Mouse (Mus musculus): ENCODE measurements around the gene Prmt2.

GRCm38 (mm10) chr10:76247960-76248646 is 10.4 kb upstream of the Prmt2 start:
- TF ChIP-seq POLR2A (IDR thresholded peaks at IDR 0.05; ENCODE audit: low read depth, low read length): no peak
- no peak for TF ChIP-seq CTCF (conservative IDR thresholded peaks at IDR 0.05; ENCODE audit: insufficient read depth, insufficient read length, low read depth, low read length)
